Mouse (Mus musculus): ENCODE measurements around the gene 9930111J21Rik2.
"Not testable (repeated sequence)": the region's sequence is repeated elsewhere in the genome, so short reads cannot be mapped to it uniquely, and the experiment has no call there.

9930111J21Rik2 gene

DNA sequence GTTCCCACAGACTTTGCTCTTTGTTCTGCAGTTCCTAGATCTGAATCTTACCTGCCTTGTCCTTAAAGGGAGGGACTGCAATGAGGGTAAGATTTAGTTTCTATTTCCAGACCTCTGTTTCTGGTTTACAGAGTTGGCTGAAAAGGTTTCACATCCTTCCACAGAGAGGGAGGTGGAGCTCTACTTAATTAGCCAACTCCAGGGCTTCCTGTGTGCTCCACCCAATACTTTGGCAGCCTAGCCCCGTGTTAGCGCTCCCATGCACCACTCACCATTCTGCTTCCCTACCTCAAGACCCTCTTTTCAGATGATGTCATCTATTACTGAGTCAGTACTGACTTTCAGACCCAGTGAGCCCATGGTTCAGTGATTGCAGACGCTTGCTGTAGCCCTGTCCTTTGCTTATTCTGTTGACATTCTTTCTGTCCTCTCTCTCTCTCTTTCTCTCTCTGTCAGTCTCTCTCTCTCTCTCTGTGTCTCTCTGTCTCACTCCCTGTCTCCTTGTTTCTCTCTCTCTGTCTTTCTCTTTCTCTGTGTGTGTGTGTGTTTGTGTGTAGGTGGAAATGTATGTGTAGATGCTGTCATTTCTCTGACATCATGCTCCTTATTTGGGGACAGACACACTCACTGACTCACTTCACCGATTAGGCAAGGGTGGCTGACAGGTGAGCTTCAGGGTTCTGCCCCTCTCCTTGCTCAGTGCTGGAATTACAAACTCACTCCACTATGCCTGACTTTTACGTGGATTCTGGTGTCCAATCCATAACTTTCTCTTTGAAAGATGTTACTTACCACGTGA, at the start of gene 9930111J21Rik2:
Gene 9930111J21Rik2, minus strand, starts transcription at position 150 of the 799 bp plus-strand sequence.
- not testable (repeated sequence) for DNase-seq

DNA sequence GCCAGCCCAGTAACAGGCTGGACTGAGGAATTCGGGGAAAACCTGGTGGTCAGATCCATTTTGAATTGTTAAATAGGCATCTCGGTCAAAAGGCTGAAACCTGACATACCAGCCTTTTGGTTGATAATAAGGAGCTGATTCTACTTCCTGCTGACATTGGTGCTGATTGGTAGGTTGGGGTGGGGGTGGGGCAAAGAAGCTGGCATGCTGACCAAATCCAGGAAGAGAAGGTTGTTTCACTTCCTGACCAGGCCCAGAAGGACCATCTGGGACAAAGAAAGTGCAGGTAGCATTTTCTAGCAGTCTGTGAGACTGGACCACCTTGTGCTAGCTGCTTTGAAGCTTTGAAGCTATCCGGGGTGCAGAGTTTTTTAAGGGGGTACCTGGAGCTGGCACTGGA, 49.4 kb upstream of the 9930111J21Rik2 start:
- DNase-seq = no peak

DNA sequence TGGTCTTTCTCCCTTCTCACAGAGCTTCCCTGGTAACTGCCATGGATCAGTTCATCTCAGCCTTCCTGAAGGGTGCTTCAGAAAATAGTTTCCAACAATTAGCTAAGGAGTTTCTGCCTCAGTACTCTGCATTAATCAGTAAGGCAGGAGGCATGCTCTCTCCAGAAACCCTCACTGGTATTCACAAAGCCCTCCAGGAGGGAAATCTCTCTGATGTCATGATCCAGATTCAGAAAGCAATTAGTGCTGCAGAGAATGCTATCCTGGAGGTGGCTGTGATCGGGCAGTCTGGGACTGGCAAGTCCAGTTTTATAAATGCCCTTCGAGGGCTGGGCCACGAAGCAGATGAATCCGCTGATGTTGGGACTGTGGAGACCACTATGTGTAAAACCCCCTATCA, 44.3 kb upstream of the 9930111J21Rik2 start:
- DNase-seq = no peak

DNA sequence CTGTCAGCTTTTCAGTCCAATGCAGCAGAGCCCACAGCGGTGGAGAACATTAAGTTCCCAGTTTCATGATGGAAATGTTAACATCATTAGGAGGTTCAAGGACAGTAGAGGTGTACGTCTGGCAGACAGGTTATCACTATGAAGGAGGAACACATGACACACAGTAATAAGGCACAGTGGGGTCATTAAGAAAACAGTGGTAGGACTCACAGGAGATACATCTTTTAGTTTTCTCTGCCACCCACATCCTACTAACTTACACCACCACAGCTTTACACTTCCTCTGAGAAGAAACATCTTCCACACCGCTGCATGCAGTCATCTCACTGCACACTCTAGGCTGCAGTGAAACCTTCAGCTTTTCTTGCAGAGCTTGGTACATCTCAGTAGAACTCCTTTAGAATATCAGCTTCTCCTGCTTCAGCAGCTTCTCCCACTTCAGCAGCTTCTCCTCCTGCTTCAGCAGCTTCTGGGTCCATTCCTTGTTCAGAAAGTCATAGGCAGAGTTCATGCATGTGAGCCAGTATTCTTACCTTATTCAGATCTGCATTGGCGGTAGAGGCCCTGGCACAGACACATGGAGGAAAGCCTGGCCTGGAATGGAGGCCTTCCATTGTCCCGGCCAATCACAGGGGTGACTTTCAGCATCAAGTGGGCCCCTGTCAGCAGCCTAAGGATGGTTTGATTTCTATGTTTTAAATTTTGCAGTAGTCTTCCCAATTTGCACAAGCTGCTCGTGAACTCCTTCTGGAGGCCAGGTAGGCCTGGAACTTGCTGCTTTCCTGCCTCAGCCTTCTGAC, 43.0 kb upstream of the 9930111J21Rik2 start:
- DNase-seq = no peak

DNA sequence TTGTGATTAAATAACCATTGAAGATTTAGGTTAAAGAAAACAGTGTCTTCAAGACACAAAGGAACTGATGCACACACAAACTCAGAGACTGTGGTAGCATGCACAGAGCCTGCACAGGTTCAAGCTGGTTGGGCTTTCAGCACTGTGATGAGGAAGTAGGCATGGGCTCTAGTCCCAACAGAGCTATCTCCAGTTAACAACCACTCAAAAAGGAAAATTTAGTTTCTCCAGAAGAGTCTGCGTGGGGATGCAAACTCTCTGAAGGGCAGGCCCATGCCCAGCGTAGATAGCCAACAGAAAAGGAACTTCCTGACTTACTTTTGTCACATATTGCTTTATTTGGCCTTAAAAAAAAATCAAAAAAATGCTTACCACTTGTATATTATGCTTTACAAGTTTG, 41.7 kb upstream of the 9930111J21Rik2 start:
- DNase-seq = no peak

DNA sequence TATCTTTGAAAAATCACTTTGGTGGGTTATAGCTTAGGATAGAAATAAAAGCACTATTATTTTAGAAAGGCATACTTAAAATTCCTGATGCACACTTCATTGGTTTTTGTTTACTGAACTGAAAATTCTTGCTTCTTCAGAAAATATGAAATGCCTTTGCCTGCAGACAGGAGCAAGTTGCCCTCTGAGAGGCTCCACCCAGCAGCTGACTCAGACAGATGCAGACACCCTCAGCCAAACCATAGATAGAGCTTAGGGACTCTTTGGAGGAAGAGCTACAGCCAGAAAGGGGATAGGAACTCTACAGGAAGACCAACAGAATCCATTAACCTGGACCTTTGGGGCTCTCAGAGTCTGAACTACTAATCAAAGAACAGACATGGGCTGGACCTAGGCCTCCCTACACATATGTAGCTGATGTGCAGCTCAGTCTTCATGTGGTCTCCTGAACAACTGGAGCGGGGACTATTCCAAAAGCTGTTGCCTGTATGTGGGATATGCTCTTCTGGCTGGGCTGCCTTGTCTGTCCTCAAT, 41.1 kb upstream of the 9930111J21Rik2 start:
- DNase-seq = no peak

DNA sequence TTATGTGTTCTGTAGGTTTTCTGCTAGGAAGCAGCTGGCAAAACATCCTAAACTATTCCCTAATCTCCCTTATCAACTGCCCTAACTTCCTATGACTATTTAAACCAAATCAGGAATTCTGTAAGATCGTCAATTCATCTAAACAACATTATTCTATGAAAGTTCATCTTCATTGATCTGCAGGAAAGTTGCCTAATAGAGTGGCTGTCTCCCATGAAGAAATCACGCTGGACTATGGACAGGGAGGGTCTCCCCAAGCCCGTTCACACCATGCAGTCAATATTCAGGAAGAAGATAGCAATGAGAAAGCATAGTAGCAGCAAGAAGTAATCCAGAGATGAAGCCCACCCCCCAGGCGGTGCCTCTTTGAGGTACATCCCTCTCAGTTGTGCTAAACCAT, 40.1 kb upstream of the 9930111J21Rik2 start:
- no peak for DNase-seq

DNA sequence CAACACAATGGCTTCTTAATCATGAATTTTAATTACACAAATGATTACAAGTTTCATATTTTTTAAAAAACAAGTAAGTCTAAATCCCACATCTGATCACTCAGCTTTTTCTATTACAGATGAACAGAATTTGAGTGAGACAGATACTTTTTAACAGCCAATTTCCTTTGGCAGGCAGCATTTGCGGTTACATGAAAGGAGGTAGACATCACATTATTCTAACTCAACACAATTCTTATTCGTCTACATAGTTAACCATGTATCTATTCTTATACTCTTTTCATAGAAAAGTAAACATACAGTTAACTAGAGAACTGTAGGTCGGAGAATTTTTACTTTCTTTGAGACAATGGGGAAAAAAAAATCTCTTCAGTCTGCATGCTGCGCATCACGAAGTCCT, 39.5 kb upstream of the 9930111J21Rik2 start:
- DNase-seq = no peak

DNA sequence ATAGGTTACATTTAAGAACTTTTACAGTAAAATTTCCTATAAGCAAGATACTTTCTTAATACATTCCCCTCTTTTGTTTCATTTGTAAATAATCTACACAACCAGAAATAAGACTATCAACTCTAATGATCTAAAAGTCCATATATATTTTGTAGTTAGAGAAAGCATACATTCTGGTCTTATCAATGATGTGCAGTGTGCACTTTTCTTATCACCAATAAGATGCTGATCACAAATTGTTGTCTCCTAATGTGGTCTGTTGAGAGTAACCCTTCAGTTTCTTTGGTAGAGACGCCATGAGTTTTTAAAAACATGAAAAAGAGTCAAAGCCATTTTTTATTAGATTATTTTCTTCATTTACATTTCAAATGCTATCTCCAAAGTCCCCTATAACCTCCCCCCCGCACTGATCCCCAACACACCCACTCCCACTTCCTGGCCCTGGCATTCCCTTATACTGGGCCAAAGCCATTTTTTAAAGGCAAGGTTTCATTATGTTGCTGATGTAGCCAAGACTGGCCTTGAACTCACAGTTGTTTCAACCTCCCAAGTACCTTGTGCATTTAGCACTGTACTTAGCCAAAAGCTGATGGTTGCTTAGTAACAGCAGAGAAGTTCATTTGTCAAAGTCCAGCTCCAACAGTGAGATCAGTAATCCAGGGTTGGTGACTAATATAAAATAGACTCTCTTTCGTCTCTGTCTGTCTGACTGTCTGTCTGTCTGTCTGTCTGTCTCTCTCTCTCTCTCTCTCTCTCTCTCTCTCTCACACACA, 38.9 kb upstream of the 9930111J21Rik2 start:
- no peak for DNase-seq

DNA sequence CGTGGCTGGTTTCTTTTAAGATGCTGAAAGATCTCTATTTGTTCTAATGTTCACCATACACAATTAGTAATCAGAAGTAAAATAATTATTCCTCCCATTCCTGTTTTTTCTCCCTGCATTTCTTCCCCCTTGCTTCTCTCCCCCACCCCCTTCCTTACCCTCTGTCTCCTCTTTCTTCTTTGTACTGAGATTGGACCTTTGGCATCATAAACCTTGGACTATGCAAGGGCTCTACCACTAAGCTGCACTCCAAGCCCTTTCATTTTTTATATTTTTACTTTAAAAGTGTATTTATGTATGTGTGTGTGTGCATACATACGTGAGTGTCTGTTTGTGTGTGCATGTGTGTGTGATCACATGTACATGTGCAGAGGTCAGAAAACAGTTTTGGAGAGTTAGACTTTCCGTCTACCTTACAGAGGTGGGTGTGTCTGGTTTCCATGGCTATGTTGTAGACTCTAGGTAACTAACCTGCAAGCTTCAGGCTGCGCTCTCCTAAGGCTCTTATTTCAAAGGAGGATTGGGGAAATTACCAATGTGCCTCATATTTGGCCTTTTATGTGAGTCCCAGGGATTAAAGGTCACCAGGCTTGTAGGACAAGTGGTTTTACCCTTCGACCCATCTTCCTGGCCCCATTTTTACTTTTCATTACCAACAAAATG, 38.1 kb upstream of the 9930111J21Rik2 start:
- DNase-seq = no peak

DNA sequence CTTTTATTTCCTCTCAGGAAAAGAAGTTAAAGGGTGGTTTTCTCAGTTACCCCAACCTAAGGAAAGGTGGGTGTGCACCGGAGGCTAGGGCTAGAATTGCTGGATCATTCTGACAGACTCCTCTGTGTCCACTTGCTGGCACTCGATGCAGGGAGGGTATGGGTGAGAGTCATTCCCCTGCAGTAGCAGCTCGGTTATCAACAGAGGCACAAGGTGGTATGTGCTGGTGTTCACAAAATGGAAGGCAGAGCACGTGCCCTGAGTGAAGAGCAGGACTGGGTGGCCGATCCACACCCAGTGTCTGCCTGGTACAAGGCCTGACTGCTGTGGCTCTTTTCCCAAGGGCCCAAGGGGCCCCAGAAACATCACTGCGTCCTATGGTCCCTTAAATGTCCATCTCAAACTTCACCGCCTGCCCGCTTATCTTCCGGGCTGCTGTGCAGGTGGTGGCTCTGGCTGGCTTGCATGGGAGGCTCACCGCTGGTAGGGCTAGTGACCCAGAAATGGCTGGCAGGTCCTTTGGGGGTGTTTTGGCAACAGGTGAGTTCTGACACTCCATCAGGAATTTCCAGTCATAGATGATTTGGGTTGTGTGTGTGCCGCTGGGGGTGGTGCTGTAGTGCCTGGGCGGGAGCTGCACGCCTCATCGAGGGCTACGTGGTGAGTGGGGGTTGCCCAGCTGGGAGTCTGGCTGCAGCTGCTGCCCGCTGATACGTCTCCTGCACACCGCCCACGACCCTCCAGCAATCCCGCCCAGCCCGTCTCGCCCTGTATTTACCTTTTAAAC, 37.0 kb upstream of the 9930111J21Rik2 start:
- DNase-seq = no peak

DNA sequence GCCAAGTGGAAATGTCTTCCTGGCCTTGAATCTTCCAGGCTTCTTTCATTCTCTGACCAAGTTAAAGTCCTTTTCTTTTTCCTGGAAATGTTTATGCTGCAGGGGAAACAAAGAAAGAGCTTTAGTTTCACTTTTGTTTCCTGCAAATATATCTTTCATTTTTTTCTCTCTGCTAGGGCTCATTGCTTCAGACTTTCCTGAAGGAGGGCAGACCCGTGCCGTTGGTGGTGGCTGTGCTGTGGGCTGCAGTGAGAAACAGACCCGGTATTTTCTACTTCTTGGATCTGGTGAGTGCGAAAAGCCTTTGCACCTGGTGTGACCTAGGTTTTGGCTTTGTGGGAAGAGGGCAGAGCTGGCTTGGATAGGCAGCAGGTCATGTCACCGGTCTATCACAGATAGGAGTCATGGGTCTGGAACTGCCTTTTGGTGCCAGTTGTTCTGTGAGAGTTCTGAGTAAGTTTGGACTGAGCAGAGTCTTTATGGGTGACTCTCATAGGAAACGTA, 35.9 kb upstream of the 9930111J21Rik2 start:
- no peak for DNase-seq

DNA sequence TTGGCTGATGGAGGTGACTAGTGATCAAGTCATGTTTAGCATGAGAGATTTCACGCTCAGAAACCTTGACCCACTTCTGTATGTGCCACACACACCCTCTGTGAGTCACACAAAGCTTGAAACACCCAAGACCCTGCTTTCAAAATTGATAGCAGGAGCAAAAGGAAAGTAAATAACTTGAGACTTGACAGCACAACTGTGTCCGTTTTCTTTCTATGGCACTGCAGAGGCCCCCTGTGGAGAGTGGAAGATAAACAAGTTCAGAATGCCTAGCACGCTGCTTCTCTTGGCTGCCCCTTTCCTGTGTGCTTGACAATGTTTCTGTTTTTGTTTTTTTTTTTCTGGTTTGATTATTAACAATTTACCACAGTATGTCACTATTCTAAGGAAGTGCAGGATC, 33.8 kb upstream of the 9930111J21Rik2 start:
- no peak for DNase-seq

DNA sequence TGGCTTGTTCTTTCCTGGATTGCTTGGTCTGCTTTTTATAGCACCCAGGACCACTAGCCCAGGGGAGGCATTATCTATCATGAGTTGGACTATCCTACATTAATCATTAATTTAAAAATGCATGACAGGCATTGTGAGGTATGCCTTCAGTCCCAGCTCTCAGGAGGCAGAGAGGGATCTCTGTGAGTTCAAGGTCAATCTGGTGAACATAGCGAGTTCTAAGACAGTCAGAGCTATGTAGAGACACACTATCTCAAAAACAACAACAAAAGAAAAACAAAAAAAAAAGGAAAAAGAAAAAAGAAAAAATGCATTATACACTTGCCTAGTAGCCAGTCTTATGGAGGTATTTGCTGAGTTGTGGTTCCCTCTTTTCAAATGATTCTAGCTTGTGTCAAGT, 33.3 kb upstream of the 9930111J21Rik2 start:
- no peak for DNase-seq

DNA sequence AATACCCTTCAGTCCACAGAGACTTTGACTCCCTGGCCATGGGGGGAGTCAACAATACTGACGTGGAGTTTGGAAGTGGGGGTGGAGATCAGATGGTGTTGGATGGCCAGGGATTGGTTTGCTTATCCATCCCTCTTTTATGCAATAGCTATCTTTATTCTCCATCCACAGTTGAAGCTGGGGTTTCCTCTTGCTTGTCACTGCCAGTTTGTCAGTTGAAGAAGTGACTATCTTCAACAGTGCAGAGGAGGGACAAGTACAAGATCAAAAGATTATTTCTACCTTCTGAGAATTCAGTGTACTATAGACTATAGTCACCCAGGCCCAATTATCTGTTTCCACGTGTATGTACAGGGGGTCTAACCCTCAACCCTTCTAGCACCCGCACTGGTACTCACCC, 32.8 kb upstream of the 9930111J21Rik2 start:
- no peak for DNase-seq

DNA sequence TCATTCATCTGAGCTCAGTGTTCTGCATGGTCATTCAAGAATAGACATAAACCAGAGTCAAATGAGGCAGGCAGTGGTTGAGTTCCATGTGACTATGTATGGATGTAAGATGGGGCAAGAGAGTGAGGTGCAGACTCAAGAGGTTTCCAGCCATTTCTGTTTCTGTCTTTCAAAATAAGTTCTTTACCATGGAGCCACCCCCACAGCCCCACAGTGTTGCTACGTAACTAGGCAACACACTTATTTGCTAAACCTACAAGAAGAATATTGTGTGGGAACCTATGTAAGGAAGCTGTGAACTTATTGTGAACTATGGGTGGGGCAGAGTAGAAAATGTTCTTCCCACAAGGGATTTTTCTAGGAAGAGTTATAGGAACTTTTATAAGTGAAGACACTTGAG, 32.1 kb upstream of the 9930111J21Rik2 start:
- DNase-seq = no peak

DNA sequence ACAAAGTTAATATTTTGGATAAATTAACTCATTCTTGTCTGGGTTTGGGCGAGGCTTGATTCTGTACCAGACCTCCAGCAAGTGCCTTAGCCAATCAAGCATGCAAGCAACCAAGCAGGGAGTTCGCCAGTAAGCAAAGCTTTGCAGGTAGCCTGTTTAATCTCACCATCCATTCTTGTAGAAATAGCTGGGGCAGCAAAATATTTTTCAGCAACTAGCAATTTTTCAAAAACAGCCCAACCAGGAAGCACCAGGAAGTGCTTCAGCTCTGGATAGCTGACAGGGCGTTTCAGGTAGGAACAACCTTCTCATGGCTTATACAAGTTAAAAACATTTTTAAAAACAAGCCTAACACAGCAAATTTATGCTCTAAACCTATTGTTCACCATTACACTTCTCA, 30.8 kb upstream of the 9930111J21Rik2 start:
- no peak for DNase-seq

DNA sequence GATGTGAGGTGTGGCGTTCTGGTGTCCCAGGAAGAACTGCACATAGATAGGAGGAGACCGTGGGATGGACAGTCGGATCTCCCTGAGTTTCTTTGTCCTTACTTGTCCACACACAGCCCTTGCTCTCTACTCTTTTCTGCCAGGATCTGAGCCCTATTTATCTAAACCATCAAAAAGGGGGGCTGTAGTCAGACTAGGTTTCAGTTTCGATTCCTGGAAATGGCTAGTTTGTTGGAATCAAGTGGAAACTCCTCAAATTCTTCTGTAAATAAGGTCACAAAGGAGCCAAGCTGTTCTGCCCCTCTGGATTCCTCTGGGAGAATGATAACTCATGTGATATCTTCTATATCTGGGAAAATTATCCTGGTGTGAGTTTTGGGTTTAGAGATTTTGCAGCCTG, 30.3 kb upstream of the 9930111J21Rik2 start:
- DNase-seq = no peak

DNA sequence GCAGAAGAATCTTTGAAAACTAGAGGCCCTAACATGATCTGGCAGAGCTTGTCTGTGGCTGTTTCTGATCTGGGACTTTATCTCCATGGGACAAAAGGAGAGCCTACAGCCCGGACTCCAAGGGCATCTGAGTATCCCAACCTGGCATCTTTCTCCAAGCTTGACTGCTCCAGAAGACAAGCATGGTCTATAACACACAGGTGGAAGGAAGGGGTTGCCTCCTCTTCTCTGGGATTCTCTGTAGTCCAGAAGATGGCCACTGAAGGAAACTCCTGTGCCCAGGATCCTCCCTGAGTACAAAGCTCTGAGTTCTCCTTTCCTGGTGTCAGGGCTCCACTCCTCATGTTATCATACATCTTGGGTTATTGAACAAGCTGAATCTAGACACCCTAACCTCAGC, 29.6 kb upstream of the 9930111J21Rik2 start:
- no peak for DNase-seq

DNA sequence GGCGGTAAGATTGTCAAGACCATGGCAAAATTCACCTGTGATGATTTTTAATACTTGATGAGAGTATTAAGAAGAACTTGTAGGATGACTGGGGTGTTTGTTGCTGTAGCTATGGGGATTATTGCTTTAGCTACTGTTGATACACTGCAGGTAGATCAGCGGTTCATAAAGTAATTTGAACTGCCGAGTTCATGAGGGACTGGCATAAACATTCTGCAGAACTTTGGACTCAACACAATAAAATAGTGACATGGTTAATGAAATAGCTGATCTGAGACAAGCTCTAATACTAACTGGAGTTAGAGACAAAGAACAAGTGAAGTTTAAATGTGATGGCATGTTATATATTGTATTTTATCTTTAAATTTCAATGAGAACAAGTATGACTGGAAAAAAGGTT, 27.7 kb upstream of the 9930111J21Rik2 start:
- no peak for DNase-seq

DNA sequence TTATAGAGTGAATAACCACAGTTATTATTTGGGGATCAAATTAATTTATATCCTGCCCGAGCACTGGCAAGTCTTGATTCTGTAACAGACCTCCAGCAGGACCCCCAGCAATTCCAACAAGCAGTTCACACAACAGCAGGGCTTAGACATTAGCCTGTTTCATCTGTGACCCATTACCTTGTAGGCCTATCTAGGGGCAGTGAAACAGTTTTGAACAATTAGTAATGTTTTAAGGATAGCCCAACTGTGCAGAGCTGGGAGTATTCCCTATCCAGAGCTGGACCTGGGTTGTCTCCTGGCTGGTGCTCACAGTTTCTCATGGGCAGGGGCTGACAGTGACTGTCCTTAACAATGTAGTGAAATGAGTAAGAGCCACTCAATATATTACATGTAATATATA, 26.0 kb upstream of the 9930111J21Rik2 start:
- no peak for DNase-seq
